Comparison of ENCODE assay signal across 8 mouse cellular contexts in genomic region chr16:42444408-42444862, GRCm38 (mm10).
DNase-seq lines count a peak whose midpoint lies in the region; ATAC-seq lines count a peak whose summit lies in the region.

No protein-coding gene starts in this region.

- 54% methylated on average over 10 of the region's 10 CpGs for WGBS in kidney, embryonic 14.5 days
- WGBS in heart, embryonic 16.5 days: 38% methylated on average over 10 of the region's 10 CpGs
- WGBS in limb, embryonic 13.5 days: 54% methylated on average over 10 of the region's 10 CpGs
- 40% methylated on average over 10 of the region's 10 CpGs for WGBS in stomach, embryonic 16.5 days

- peak; percentile 28; the same call in 1 of the 2 replicates for ATAC-seq in kidney, embryonic 14.5 days (ENCODE audit: low FRiP score, low TSS enrichment)
- 0 out of 2 replicates have a peak, but pooled peaks have one; percentile 39 for ATAC-seq in heart, embryonic 16.5 days (replicated peaks; ENCODE audit: extremely low read depth, insufficient read depth, low FRiP score)
- peak; percentile 62 for ATAC-seq in limb, embryonic 13.5 days (ENCODE audit: low FRiP score, low read depth)
- no peak for ATAC-seq in stomach, embryonic 16.5 days (ENCODE audit: insufficient read depth, low FRiP score)
- ATAC-seq in megakaryocyte progenitor cell, adult 5-6 weeks (replicated peaks; ENCODE audit: poor library complexity): no peak

- H3K27me3 ChIP-seq in kidney, embryonic 14.5 days (ENCODE audit: control insufficient read depth, insufficient read depth, low read length): no peaks in the 10 kb centered on the region
- H3K27me3 ChIP-seq in heart, embryonic 16.5 days (ENCODE audit: control insufficient read depth, insufficient read depth, low read length): no peaks in the 10 kb centered on the region
- no peaks in the 10 kb centered on the region for H3K27me3 ChIP-seq in limb, embryonic 13.5 days
- H3K27me3 ChIP-seq in stomach, embryonic 16.5 days (ENCODE audit: control insufficient read depth, insufficient read depth, low read length): no peaks in the 10 kb centered on the region

- H3K9me3 ChIP-seq in kidney, embryonic 14.5 days (ENCODE audit: control insufficient read depth, low read length): no peaks in the 10 kb centered on the region
- H3K9me3 ChIP-seq in heart, embryonic 16.5 days (replicated peaks; ENCODE audit: control insufficient read depth, low read length): 0 out of 2 replicates have a peak, but pooled peaks cover 5% of the 10 kb centered on the region
- no peaks in the 10 kb centered on the region for H3K9me3 ChIP-seq in limb, embryonic 13.5 days
- no peaks in the 10 kb centered on the region for H3K9me3 ChIP-seq in stomach, embryonic 16.5 days (replicated peaks; ENCODE audit: control insufficient read depth, low read length)

- peak overlapping the region; percentile 21; the same call in 1 of the 2 replicates for H3K4me2 ChIP-seq in kidney, embryonic 14.5 days (replicated peaks; ENCODE audit: low read depth, low read length)
- peak overlapping the region; percentile 52 for H3K4me2 ChIP-seq in heart, embryonic 16.5 days (ENCODE audit: low read depth, low read length)
- H3K4me2 ChIP-seq in limb, embryonic 13.5 days (replicated peaks): 0 out of 2 replicates have a peak overlapping the region, but pooled peaks have one; percentile 3
- peak overlapping the region; percentile 30; the same call in 1 of the 2 replicates for H3K4me2 ChIP-seq in stomach, embryonic 16.5 days (ENCODE audit: low read depth, low read length)

- peaks cover 6% of the 10 kb centered on the region; the same call in 1 of the 2 replicates for H3K4me1 ChIP-seq in kidney, embryonic 14.5 days (ENCODE audit: control insufficient read depth, insufficient read depth, low read length)
- peaks cover 10% of the 10 kb centered on the region for H3K4me1 ChIP-seq in heart, embryonic 16.5 days (ENCODE audit: control insufficient read depth, insufficient read depth, low read length)
- peaks cover 13% of the 10 kb centered on the region for H3K4me1 ChIP-seq in limb, embryonic 13.5 days
- H3K4me1 ChIP-seq in stomach, embryonic 16.5 days (ENCODE audit: control insufficient read depth, insufficient read depth, low read length): no peaks in the 10 kb centered on the region

- H3K27ac ChIP-seq in kidney, embryonic 14.5 days (ENCODE audit: low read depth, low read length): no peak overlapping the region
- peak overlapping the region; percentile 23; the same call in 1 of the 2 replicates for H3K27ac ChIP-seq in heart, embryonic 16.5 days (ENCODE audit: low read length)
- no peak overlapping the region for H3K27ac ChIP-seq in limb, embryonic 13.5 days
- no peak overlapping the region for H3K27ac ChIP-seq in stomach, embryonic 16.5 days (ENCODE audit: low read length)

- H3K36me3 ChIP-seq in kidney, embryonic 14.5 days (ENCODE audit: control insufficient read depth, insufficient read depth, low read length): no peaks in the 10 kb centered on the region
- no peaks in the 10 kb centered on the region for H3K36me3 ChIP-seq in heart, embryonic 16.5 days (ENCODE audit: control insufficient read depth, insufficient read depth)
- no peaks in the 10 kb centered on the region for H3K36me3 ChIP-seq in limb, embryonic 13.5 days
- H3K36me3 ChIP-seq in stomach, embryonic 16.5 days (ENCODE audit: control insufficient read depth, insufficient read depth, low read length): no peaks in the 10 kb centered on the region

- H3K4me3 ChIP-seq in kidney, embryonic 14.5 days (ENCODE audit: low read length): no peak overlapping the region
- H3K4me3 ChIP-seq in heart, embryonic 16.5 days (ENCODE audit: low read length): peak overlapping the region; percentile 19; the same call in 1 of the 2 replicates
- no peak overlapping the region for H3K4me3 ChIP-seq in limb, embryonic 13.5 days
- H3K4me3 ChIP-seq in stomach, embryonic 16.5 days (replicated peaks; ENCODE audit: low read length): no peak overlapping the region

- DNase-seq in kidney, postnatal 4 days: no peak
- peak; percentile 24 to 50 for DNase-seq in cerebellum, postnatal 36 days
- no peak for DNase-seq in natural killer cell, adult 2 months (ENCODE audit: low spot score in 2 of 2)

- H3K9ac ChIP-seq in kidney, embryonic 14.5 days (ENCODE audit: low read depth, low read length): no peak overlapping the region
- 0 out of 2 replicates have a peak overlapping the region, but pooled peaks have one; percentile 15 for H3K9ac ChIP-seq in heart, embryonic 16.5 days (ENCODE audit: low read length)
- no peak overlapping the region for H3K9ac ChIP-seq in limb, embryonic 13.5 days
- H3K9ac ChIP-seq in stomach, embryonic 16.5 days (ENCODE audit: low read length): no peak overlapping the region

Comparison
In these comparisons a context has a peak if more than half of its experiments do, and no peak if none do; other contexts are left out.
1. ATAC-seq: peak in kidney, embryonic 14.5 days (single experiment), heart, embryonic 16.5 days (single experiment) and limb, embryonic 13.5 days (single experiment); none in stomach, embryonic 16.5 days (single experiment) and megakaryocyte progenitor cell, adult 5-6 weeks (single experiment).
2. DNase-seq: peak in cerebellum, postnatal 36 days (2 of 2); none in kidney, postnatal 4 days (0 of 2) and natural killer cell, adult 2 months (0 of 2).
3. Peak in every context shown above with its lines, with median percentiles within 50 percentile points of each other: H3K4me2 ChIP-seq.